Mouse (Mus musculus) 3T3-L1 (cell line): ENCODE measurements around the gene Mgarp.
"Not testable (repeated sequence)": the region's sequence is repeated elsewhere in the genome, so short reads cannot be mapped to it uniquely, and the experiment has no call there.

Experiments
- DNase-seq: peaks from one replicate; pipeline ENCODE4 v3.0.0-alpha.2; 2015; ENCODE audit warnings: low read depth, low spot score

Mgarp gene

GRCm38 (mm10) chr3:51397700-51398299 is 1.3 kb upstream of the Mgarp start:
- DNase-seq: no peak

GRCm38 (mm10) chr3:51395461-51396145 is 935 bp downstream of the Mgarp start:
- no peak for DNase-seq

GRCm38 (mm10) chr3:51394881-51395280 is 1.7 kb downstream of the Mgarp start:
- DNase-seq: no peak

- DNase-seq: no peak
Measured at GRCm38 (mm10) chr3:51393651-51394050, 2.9 kb downstream of the Mgarp start.

- not testable (repeated sequence) for DNase-seq
Measured at GRCm38 (mm10) chr3:51393018-51393417, 3.5 kb downstream of the Mgarp start.

GRCm38 (mm10) chr3:51391591-51391990 is 4.9 kb downstream of the Mgarp start:
- DNase-seq: peak; percentile 60

GRCm38 (mm10) chr3:51391095-51391494 is 5.4 kb downstream of the Mgarp start:
- no peak for DNase-seq

- DNase-seq: no peak
Measured at GRCm38 (mm10) chr3:51388904-51389303, 7.6 kb downstream of the Mgarp start.

- no peak for DNase-seq
Measured at GRCm38 (mm10) chr3:51387868-51388381, 8.6 kb downstream of the Mgarp start.

GRCm38 (mm10) chr3:51387134-51387451 is 9.4 kb downstream of the Mgarp start:
- DNase-seq: no peak

- DNase-seq: no peak
Measured at GRCm38 (mm10) chr3:51386441-51387133, 10.0 kb downstream of the Mgarp start.

- no peak for DNase-seq
Measured at GRCm38 (mm10) chr3:51383409-51383808, 13.1 kb downstream of the Mgarp start.

GRCm38 (mm10) chr3:51380660-51381014 is 15.9 kb downstream of the Mgarp start:
- DNase-seq: no peak

- DNase-seq: no peak
Measured at GRCm38 (mm10) chr3:51379786-51380659, 16.5 kb downstream of the Mgarp start.

- no peak for DNase-seq
Measured at GRCm38 (mm10) chr3:51378665-51378946, 17.9 kb downstream of the Mgarp start.

GRCm38 (mm10) chr3:51377878-51378664 is 18.5 kb downstream of the Mgarp start:
- DNase-seq: peak; percentile 71

- DNase-seq: peak; percentile 74
Measured at GRCm38 (mm10) chr3:51375307-51376265, 21.0 kb downstream of the Mgarp start.

GRCm38 (mm10) chr3:51373544-51373943 is 23.0 kb downstream of the Mgarp start:
- no peak for DNase-seq

- no peak for DNase-seq
Measured at GRCm38 (mm10) chr3:51372883-51373282, 23.7 kb downstream of the Mgarp start.

- DNase-seq: no peak
Measured at GRCm38 (mm10) chr3:51371826-51372225, 24.7 kb downstream of the Mgarp start.
